Mouse (Mus musculus) ES-E14 (cell line): Measurements from ENCODE around the gene Trim7. TPM values are rescaled to one million over a fixed set of nuclear protein-coding genes. Genes with fewer than 3 reads are reported as not detected.
"Not testable (repeated sequence)": the region's sequence is repeated elsewhere in the genome, so short reads cannot be mapped to it uniquely, and the experiment has no call there.

Experiments used
- DNase-seq: peaks from one replicate; pipeline ENCODE4 v3.0.0-alpha.2; 2013; ENCODE audit warnings: low read depth, low spot score
- H3K27ac ChIP-seq: 2 replicates; pipeline ENCODE4 v1.5.1; 2012; ENCODE audit warnings: low read depth, mild to moderate bottlenecking, low read length, moderate library complexity, mixed read lengths; ENCODE audit not compliant: poor library complexity, insufficient read depth, severe bottlenecking
- H3K36me3 ChIP-seq: 2 replicates; pipeline ENCODE4 v1.6.1; 2012; ENCODE audit warnings: mild to moderate bottlenecking, low read length, moderate library complexity, mixed read lengths; ENCODE audit not compliant: control insufficient read depth, poor library complexity, insufficient read depth, severe bottlenecking
- H3K4me1 ChIP-seq, 2 experiments: fragments of 150-350 bp in 1 of 2; sonication (generic) in 1 of 2; 2 replicates each; pipeline ENCODE4 v1.6.1; 2012; ENCODE audit warnings: low read length in 2 of 2, mild to moderate bottlenecking in 1 of 2, mixed read lengths in 1 of 2; ENCODE audit not compliant: control insufficient read depth in 2 of 2, insufficient read depth in 2 of 2, poor library complexity in 1 of 2
- H3K4me3 ChIP-seq, 2 experiments: fragments of 150-350 bp in 1 of 2; sonication (generic) in 1 of 2; 2 replicates each; pipeline ENCODE4 v1.5.1; 2012; ENCODE audit warnings: low read length in 2 of 2, low read depth in 1 of 2, mild to moderate bottlenecking in 1 of 2, mixed read lengths in 1 of 2; ENCODE audit not compliant: insufficient read depth in 1 of 2, poor library complexity in 1 of 2, severe bottlenecking in 1 of 2
- H3K9ac ChIP-seq: 2 replicates; pipeline ENCODE4 v1.6.1; 2012; ENCODE audit warnings: low read depth, mild to moderate bottlenecking, low read length, mixed read lengths; ENCODE audit not compliant: poor library complexity, insufficient read depth, severe bottlenecking
- H3K9me3 ChIP-seq: fragments of 150-350 bp; sonication (generic); 2 replicates; pipeline ENCODE4 v1.6.1; 2012; ENCODE audit warnings: low read depth, mild to moderate bottlenecking, low read length; ENCODE audit not compliant: control insufficient read depth, insufficient read depth
- CHD2 ChIP-seq: IDR thresholded peaks from 2 replicates; pipeline ENCODE4 v1.6.1; 2014; ENCODE audit warnings: mild to moderate bottlenecking, low read depth, low read length, inconsistent platforms
- HCFC1 ChIP-seq: IDR thresholded peaks from 2 replicates; pipeline ENCODE4 v1.6.1; 2012; ENCODE audit warnings: low read length, inconsistent platforms, borderline replicate concordance; ENCODE audit not compliant: insufficient read depth
- MAFK ChIP-seq: IDR thresholded peaks from 2 replicates; pipeline ENCODE4 v1.6.1; 2014; ENCODE audit warnings: mild to moderate bottlenecking, low read depth, low read length, inconsistent platforms; ENCODE audit not compliant: insufficient read depth
- ZC3H11A ChIP-seq: IDR thresholded peaks from 2 replicates; pipeline ENCODE4 v1.6.1; 2012; ENCODE audit warnings: low read depth, mild to moderate bottlenecking, inconsistent platforms, low read length, borderline replicate concordance
- ZNF384 ChIP-seq: IDR thresholded peaks from 2 replicates; pipeline ENCODE4 v1.6.1; 2012; ENCODE audit warnings: low read depth, low read length, inconsistent platforms
- in situ Hi-C, 2 experiments: fragments of 600-800 bp; cut with MboI; formaldehyde crosslinking; loops; one replicate each; pipeline ENCODE4 v1.15.1; 2025; ENCODE audit warnings: low sequenced_read_pairs in 2 of 2, inconsistent platforms in 1 of 2; ENCODE audit not compliant: unreplicated experiment in 2 of 2
- total RNA-seq: library from RNA; depleted of rRNA; stranded (reverse); fragments of 300-350 nt; gene quantifications from 2 replicates; pipeline ENCODE4 v1.2.3, GENCODE M21; 2012

The Trim7 gene
- total RNA-seq, 1 experiment = 6.1 TPM

GRCm38 (mm10) chr11:48820308-48820674 is 5.6 kb upstream of the Trim7 start:
- Histone ChIP-seq H3K9ac (no peak overlapping the region), H3K27ac (no peak overlapping the region), H3K36me3 (peaks cover 4% of the 10 kb centered on the region), H3K4me1 (peaks cover 0 to 2% of the 10 kb centered on the region in 2 experiments; a peak in 1 of 4 replicates), H3K4me3 (no peak overlapping the region), H3K9me3 (no peaks in the 10 kb centered on the region)
- in situ Hi-C loops = no loop called here
- DNase-seq = no peak
- TF ChIP-seq ZC3H11A (no peak), CHD2 (no peak), MAFK (no peak), HCFC1 (no peak), ZNF384 (no peak)

DNA sequence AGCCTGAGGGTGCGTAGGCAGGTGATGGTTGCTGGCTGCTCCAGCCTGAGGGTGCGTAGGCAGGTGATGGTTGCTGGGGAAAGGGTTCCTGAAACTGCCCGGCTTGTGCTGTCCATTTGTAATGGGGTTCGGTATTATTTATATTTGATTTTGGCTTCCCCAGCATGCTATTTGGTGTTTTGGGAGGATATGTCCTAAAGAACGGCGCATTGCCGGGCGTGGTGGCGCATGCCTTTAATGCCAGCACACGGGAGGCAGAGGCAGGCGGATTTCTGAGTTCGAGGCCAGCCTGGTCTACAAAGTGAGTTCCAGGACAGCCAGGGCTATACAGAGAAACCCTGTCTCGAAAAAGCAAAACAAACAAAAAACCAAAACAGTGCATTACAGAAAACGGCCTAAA is 4.6 kb upstream of the Trim7 start:
- DNase-seq, H3K4me3 ChIP-seq, H3K36me3 ChIP-seq, in situ Hi-C loops, H3K4me1 ChIP-seq, H3K27ac ChIP-seq, H3K9ac ChIP-seq, H3K9me3 ChIP-seq: not testable (repeated sequence)

GRCm38 (mm10) chr11:48822768-48823512 is 3.0 kb upstream of the Trim7 start:
- TF ChIP-seq ZNF384 (no peak), MAFK (no peak), CHD2 (no peak), ZC3H11A (no peak), HCFC1 (no peak)
- no peak for DNase-seq
- Histone ChIP-seq H3K27ac (no peak overlapping the region), H3K36me3 (no peaks in the 10 kb centered on the region), H3K9ac (no peak overlapping the region), H3K9me3 (no peaks in the 10 kb centered on the region), H3K4me3 (peak overlapping the region in 1 of 2 experiments; percentile 34; a peak in 2 of 4 replicates), H3K4me1 (no peaks in the 10 kb centered on the region; a peak in 1 of 4 replicates)
- in situ Hi-C loops = no loop called here

- H3K4me3 ChIP-seq = peak overlapping the region; percentile 47 to 53; a peak in 3 of 4 replicates
- no peaks in the 10 kb centered on the region for H3K9me3 ChIP-seq
- no peaks in the 10 kb centered on the region for H3K36me3 ChIP-seq
- no peak overlapping the region for H3K9ac ChIP-seq
- H3K4me1 ChIP-seq = no peaks in the 10 kb centered on the region; a peak in 1 of 4 replicates
- in situ Hi-C loops = no loop called here
- TF ChIP-seq MAFK (peak; percentile 87), ZC3H11A (no peak), CHD2 (no peak)
- no peak overlapping the region for H3K27ac ChIP-seq
- DNase-seq = peak; percentile 87
Observed at GRCm38 (mm10) chr11:48823536-48823972, 2.4 kb upstream of the Trim7 start.

GRCm38 (mm10) chr11:48824311-48824830 is 1.6 kb upstream of the Trim7 start:
- no peak overlapping the region for H3K9ac ChIP-seq
- no peak overlapping the region for H3K27ac ChIP-seq
- in situ Hi-C loops = no loop called here
- no peaks in the 10 kb centered on the region; a peak in 1 of 4 replicates for H3K4me1 ChIP-seq
- no peaks in the 10 kb centered on the region for H3K9me3 ChIP-seq
- no peaks in the 10 kb centered on the region for H3K36me3 ChIP-seq
- DNase-seq = no peak
- no peak for TF ChIP-seq ZNF384
- no peak for TF ChIP-seq HCFC1
- no peak for TF ChIP-seq MAFK
- TF ChIP-seq CHD2 = no peak
- no peak for TF ChIP-seq ZC3H11A
- H3K4me3 ChIP-seq = peak overlapping the region; percentile 47 to 53; a peak in 3 of 4 replicates
